Mouse (Mus musculus) kidney, adult 18-20 months (tissue): Measurements from ENCODE around the gene Tia1.
A peak's percentile ranks its signal among the peaks of the same experiment; 100 is the strongest.
"Not testable (repeated sequence)": the region's sequence is repeated elsewhere in the genome, so short reads cannot be mapped to it uniquely, and the experiment has no call there.

Experiments
- DNase-seq: peaks from one replicate; pipeline ENCODE4 v3.0.0; 2021

The Tia1 gene

DNA sequence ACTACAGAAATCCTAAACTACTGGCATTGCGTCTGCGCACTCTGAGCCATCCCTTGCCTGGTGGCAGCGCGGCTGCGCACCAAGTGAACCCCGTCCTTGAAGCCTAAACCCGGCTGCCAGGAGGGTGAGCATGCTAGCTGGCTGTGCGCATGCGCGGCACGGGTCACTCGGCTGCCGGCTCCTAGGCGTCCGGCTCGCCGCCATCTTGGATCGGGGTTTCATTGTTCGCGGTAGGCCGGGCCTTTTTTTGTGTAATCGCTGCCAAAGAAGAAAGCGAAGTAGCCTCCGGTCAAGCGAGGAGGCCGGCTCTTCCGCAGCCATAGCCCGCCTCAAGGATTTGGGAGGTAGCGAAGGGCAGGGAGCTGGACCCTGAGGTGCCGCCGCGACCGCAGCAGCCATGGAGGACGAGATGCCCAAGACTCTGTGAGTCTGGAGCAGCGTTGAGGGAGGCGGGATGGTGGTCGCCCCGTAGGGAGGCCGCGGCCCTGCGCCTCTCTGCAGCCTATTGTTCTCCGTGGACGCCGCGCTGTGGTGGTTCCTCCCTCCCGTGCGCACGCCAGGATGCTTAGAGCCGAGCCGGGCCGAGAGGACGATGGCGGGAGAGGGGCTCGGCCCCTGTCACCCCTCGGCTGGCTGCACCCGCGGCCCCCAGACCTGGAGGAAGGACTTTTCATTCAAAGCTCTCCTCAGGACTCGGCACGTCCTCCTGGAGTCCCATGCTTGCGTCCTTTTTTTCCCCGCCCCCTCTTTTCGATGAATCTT lies at the start of gene Tia1:
Gene Tia1, plus strand, starts transcription at position 120 of the 762 bp plus-strand sequence.
- DNase-seq: peak; percentile 93

GRCm38 (mm10) chr6:86354948-86355347 lies 49.1 kb upstream of the Tia1 start:
- DNase-seq: no peak

DNA sequence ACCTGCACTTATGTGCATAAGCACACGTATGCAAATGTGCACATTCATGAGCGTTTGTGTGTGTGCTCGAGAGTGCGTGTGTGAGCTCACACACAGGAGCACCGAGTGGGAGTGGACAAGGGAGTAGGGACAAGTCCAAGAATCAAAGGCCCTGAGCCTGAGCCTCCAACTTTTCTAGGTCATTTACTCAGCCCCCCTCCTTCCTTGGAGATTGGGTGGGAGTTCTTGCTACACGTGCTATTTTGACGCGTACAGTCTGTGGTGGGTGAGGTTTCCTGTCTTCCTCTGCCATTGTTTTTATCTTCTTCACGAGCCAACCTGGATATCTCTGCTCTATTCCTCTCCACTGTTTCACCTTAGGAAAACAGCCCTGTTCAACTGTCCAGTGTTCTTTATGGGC lies 47.1 kb upstream of the Tia1 start:
- DNase-seq: no peak

GRCm38 (mm10) chr6:86360691-86361090 lies 43.3 kb upstream of the Tia1 start:
- DNase-seq: peak; percentile 73

DNA sequence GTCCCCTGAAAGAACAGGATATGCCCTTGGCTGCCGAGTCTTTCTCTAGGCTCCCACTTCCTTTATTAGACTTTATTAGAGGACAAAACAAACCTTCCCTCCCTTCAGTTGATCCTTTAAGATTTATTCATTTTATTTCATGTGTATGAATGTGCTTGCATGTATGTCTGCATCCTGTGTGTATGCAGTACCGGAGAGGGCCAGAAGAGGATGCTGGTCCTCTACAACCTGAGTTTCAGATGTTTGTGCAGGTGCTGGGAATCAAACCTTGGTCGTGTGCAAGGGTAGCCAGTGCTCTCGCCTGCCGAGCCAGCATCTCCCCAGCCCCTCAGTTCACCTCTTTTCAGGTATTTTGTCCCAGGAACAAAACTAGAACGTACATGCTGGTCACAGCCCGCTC lies 42.6 kb upstream of the Tia1 start:
- DNase-seq: no peak

DNA sequence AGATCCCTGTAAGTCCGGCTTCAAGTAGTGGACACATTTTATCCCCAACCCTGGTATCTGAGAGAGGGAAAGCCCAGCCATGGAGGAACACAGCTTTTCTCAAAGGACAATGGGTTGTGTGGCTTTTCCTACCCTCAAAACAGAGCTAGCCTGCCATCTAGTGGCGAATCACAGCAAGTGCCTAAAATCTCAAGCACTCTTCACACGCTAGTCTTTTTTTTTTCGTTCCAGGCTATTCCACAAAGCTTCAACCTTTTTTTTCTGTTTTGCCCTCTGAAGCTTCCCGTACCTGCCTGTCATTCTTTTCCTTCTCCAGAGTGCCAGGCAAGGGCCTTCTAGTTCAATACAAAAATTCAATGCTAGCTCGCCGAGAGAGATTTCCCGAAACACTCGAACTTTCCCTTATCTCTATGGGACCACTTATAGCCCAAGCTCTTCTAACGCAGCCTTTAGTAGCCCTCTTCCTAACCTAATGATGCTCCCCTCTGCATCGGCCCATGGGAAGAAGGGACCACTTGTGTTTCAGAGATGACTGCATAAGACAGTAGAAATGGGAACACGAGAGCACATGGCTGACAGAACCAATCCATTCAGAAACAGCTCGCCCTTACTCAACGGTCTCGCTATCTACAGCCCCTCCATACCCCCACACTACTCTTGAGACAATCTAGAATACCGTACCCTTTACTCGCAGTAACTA lies 39.4 kb upstream of the Tia1 start:
- DNase-seq: peak; percentile 78

DNA sequence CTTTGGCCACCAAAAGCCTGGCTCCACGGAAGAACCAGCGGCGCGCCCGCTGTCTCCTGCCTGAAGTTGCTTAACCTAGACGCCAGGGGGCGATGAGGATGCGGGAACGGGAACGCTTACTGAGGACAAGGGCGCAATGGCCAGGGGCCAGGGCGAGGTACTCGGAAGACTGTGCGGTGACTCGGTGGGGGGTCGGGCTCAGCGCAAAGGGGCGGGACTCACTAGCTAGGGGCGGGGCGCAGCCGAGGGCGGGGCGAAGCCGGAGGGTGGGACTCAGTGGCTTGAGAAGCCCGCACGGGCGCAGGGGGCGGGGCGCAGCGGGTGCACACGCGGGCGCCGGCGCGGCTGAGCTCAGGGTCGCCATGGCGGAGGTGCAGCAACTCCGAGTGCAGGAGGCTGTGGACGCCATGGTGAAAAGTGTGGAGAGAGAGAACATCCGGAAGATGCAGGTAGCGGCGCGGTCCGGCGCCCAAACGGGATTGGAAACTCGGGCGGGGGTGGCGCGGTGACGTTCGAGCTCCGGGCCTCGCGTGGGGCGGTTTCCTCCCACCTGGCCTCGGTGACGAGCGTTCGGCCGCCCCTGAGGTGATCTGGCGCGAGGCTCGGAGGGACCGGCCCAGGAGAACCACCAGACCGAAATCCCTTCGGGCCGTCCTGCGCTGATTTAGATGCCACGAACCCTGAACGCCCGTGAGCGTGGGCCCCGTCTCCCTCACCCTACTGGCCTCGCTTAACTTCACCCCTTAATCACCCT lies 38.5 kb upstream of the Tia1 start, which contains the start of gene Fam136a:
Gene Fam136a, plus strand, starts transcription at position 276 of the 754 bp plus-strand sequence.
- DNase-seq: peak; percentile 94

DNA sequence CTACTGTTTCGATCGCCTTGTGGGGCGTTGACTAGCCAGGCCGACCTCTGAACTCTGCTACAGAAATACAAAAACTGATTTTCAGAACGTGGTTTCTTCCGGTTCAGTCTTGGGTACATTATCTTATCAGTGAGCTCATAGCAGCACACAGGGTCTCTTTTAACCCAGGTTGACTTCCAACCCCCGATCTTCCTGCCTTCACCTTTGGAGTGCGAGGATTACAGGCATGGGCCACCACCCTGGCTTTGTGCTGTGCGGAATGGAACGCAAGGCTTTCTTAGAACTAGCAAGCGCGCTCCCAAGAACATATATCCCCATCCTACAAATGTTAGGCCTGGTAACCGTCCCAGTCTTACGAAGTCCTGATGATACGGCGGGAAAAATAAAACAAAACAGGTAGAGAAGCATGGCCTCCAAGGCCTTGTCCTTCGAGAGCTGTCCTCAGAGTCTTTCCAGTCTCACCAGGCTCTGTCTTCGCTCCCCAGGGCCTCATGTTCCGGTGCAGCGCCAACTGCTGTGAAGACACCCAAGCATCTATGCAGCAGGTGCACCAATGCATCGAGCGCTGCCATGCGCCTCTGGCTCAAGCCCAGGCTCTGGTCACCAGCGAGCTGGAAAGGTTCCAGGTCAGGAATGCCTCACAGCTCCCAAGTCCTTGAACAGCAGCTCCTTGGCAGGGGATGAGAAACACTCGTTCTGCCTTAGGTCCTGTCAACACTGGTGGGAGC lies 37.7 kb upstream of the Tia1 start:
- peak; percentile 71 for DNase-seq

- DNase-seq: no peak
Observed at GRCm38 (mm10) chr6:86366853-86367249, 37.2 kb upstream of the Tia1 start.

GRCm38 (mm10) chr6:86368479-86368878 lies 35.5 kb upstream of the Tia1 start:
- no peak for DNase-seq

- no peak for DNase-seq
Observed at GRCm38 (mm10) chr6:86370093-86370713, 33.8 kb upstream of the Tia1 start.

DNA sequence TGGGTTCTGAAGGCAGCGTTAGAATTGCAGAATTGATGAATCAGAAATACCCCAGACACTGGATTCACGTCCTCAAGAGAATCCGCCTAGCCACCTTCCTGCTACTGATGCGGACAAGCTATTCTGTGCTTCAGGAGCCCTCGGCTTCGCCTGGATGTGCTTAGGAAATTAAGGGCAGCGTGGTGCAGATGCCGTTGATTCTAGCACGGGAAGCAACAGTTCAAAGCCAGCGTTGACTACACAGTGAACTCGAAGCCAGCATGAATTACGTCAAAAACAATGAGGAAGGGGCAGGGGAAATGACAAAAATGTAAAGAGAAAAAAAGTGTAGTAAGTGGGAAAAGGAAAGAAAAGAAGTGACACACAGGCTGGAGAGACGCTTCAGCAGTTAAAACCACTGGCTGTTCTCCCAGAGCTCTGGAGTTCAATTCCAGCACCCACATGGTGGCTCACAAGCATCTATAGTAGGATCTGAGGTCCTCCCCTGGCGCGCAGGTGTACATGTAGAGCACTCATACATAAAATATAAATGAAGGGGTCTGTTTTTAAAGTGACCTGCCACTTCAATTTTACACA lies 33.2 kb upstream of the Tia1 start, which contains the start of gene Snrpg:
Gene Snrpg, plus strand, starts transcription at position 541 of the 576 bp plus-strand sequence.
- DNase-seq: no peak

GRCm38 (mm10) chr6:86371340-86371911 lies 32.6 kb upstream of the Tia1 start:
- peak; percentile 96 for DNase-seq

- DNase-seq: no peak
Observed at GRCm38 (mm10) chr6:86371950-86372516, 32.0 kb upstream of the Tia1 start.

DNA sequence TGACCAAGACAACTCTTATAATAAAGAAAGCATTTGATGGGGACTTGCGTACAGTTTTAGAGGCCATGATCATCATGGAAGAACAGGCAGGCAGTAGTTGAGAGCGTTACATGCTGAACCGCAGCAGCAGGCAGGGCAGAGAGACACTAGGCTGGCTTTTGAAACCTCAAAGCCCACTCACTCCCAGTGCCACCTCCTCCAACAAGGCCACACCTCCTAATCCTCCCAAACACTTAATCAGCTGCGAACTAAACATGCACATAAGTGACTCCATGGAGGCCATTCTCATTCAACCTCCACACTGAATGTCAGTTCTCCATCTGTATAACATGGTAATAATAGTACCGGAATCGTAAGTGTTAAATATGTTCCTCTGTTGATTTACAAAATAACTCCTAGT lies 30.5 kb upstream of the Tia1 start:
- DNase-seq: no peak

- DNase-seq: no peak
Observed at GRCm38 (mm10) chr6:86378341-86378740, 25.7 kb upstream of the Tia1 start.

DNA sequence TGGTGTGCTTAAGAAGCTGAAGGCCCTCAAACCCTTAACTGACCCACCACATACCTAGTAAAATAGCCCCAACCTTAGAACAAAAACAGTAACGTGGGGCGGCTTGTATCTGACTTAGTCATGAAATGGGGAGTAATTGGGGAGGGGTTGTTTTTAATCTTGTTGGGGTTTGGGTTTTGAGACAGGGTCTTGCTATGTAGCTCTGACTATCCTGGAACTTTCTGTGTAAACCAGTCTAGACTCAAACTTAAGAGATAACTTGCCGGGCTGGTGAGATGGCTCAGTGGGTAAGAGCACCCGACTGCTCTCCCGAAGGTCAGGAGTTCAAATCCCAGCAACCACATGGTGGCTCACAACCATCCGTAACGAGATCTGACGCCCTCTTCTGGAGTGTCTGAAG lies 23.9 kb upstream of the Tia1 start:
- DNase-seq: not testable (repeated sequence)

GRCm38 (mm10) chr6:86382551-86382950 lies 21.5 kb upstream of the Tia1 start:
- no peak for DNase-seq

GRCm38 (mm10) chr6:86383370-86383769 lies 20.6 kb upstream of the Tia1 start:
- DNase-seq: no peak

GRCm38 (mm10) chr6:86384692-86385091 lies 19.3 kb upstream of the Tia1 start:
- DNase-seq: no peak
